Mouse (Mus musculus) kidney, adult 2 months (tissue): ENCODE measurements around the gene Ank.

ENCODE experiments used
- CTCF ChIP-seq: fragments of 200-500 bp; conservative IDR thresholded peaks from 2 replicates; pipeline ENCODE4 v1.5.1; 2011; ENCODE audit warnings: low read depth, mild to moderate bottlenecking, control low read depth, low read length, moderate library complexity, mixed read lengths; ENCODE audit not compliant: insufficient read depth, insufficient read length
- POLR2A ChIP-seq: fragments of 200-500 bp; IDR thresholded peaks from one replicate; pipeline ENCODE4 v1.6.1; 2011; ENCODE audit warnings: low read depth, low read length, control low read depth

GRCm38 (mm10) chr15:27530023-27530422 is 63.5 kb downstream of the Ank start:
- no peak for TF ChIP-seq POLR2A
- TF ChIP-seq CTCF, result no peak
